Mouse (Mus musculus): ENCODE data around the gene Zfp612. TPM values are rescaled to one million over a fixed set of nuclear protein-coding genes. Genes with fewer than 3 reads are reported as not detected.

Gene Zfp612
- polyA plus RNA-seq, 1 experiment from 2014 or later = 2.4 TPM

DNA sequence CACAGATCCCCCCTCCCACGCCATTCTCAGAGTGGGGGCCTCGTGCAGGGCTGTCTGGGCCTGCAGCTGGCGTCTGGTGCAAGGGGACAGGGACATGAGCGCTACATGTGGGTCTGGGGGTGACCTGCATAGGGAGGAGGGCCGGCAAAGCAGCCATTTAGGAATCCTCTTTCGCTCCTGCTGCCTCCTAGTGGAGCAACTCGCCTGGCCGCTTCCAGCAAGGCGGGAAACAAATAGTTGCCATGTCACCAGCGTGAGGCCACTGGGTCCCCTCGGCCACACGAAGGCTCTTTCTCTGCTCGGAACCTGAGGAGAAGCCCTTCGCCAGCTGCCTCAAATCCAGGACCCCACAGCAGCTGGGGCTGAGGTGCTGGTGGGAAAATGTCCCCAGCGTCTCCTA lies 22.1 kb downstream of the Zfp612 start:
- no peaks in the 10 kb centered on the region for H3K4me1 ChIP-seq (replicated peaks; ENCODE audit: control insufficient read depth, insufficient read depth, low read length)
- no peak for DNase-seq (ENCODE audit: low spot score)
- ATAC-seq (replicated peaks; ENCODE audit: low FRiP score) = no peak

DNA sequence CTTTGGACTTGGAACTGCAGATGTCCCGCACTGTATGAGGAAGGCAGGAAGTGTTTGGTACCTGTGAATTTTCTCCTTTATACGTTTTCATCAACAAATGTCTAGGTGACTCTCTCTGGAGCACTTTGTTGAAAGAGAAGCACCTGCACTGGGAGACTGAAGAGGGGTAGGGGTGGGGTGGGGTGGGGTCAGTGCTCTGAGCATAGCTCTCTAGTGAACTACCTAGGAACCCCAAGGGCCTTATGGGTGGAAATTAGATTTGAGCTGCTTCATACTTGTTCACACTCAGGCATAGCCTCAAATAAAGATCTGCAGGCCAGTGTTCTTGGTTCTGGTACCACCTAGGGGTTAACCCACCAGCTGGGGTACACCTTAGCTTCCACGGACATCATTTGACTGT lies 23.1 kb downstream of the Zfp612 start, which contains the start of gene Gm17720:
Gm17720 (minus strand) TSS at position 101 of the 400 bp plus-strand sequence.
- ATAC-seq (replicated peaks; ENCODE audit: low FRiP score) = no peak
- DNase-seq (ENCODE audit: low spot score) = no peak
- Histone ChIP-seq H3K36me3 (ENCODE audit: control insufficient read depth, insufficient read depth, low read length) (no peaks in the 10 kb centered on the region), H3K4me1 (replicated peaks; ENCODE audit: control insufficient read depth, insufficient read depth, low read length) (no peaks in the 10 kb centered on the region), H3K27ac (ENCODE audit: low read depth, low read length) (no peak within 1 kb of the TSS), H3K4me3 (ENCODE audit: low read depth, low read length) (no peak within 1 kb of the TSS), H3K9me3 (ENCODE audit: control insufficient read depth, low read length) (no peaks in the 10 kb centered on the region), H3K4me2 (no peak within 1 kb of the TSS), H3K9ac (ENCODE audit: low read depth, low read length) (no peak within 1 kb of the TSS), H3K27me3 (replicated peaks; ENCODE audit: control insufficient read depth, insufficient read depth, low read length) (no peaks in the 10 kb centered on the region)
- 76% methylated on average over 3 of the region's 3 CpGs for WGBS

More for the DNA sequence above, 22.1 kb downstream of the Zfp612 start:
- Histone ChIP-seq H3K27ac (ENCODE audit: low read depth, low read length) (no peak overlapping the region), H3K36me3 (ENCODE audit: control insufficient read depth, insufficient read depth, low read length) (no peaks in the 10 kb centered on the region), H3K9ac (ENCODE audit: low read depth, low read length) (no peak overlapping the region), H3K27me3 (replicated peaks; ENCODE audit: control insufficient read depth, insufficient read depth, low read length) (no peaks in the 10 kb centered on the region), H3K9me3 (ENCODE audit: control insufficient read depth, low read length) (no peaks in the 10 kb centered on the region), H3K4me2 (no peak overlapping the region), H3K4me3 (ENCODE audit: low read depth, low read length) (no peak overlapping the region)
- WGBS = 85% methylated on average over 15 of the region's 15 CpGs

DNA sequence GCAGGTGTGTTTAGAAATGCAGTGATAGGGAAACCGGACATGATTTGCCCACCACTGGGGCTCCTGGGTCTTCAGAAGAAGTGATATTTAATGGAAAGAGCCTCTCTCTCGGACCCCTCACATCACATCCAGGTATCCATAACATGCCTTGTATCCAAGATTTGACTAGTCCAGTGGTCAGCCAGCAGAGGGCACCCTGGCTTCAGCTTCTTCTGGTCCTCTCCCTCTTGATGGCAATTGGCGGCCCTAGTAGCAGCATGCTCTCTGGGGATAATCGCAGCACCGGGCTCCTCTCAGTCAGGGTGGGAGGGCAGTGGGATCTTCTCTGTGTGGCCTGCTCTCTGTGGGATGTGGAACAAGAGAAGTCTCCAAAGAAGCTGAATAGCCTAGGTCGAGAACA lies 40.2 kb downstream of the Zfp612 start:
- 37% methylated on average over 6 of the region's 6 CpGs for WGBS
- no peaks in the 10 kb centered on the region for H3K27me3 ChIP-seq (replicated peaks; ENCODE audit: control insufficient read depth, insufficient read depth, low read length)
- H3K27ac ChIP-seq (ENCODE audit: low read depth, low read length) = no peak overlapping the region
- no peak for DNase-seq (ENCODE audit: low spot score)
- H3K36me3 ChIP-seq (ENCODE audit: control insufficient read depth, insufficient read depth, low read length) = no peaks in the 10 kb centered on the region
- no peak overlapping the region for H3K9ac ChIP-seq (ENCODE audit: low read depth, low read length)
- no peaks in the 10 kb centered on the region for H3K4me1 ChIP-seq (replicated peaks; ENCODE audit: control insufficient read depth, insufficient read depth, low read length)
- no peak for ATAC-seq (replicated peaks; ENCODE audit: low FRiP score)
- H3K4me3 ChIP-seq (ENCODE audit: low read depth, low read length) = no peak overlapping the region
- no peaks in the 10 kb centered on the region for H3K9me3 ChIP-seq (ENCODE audit: control insufficient read depth, low read length)
- H3K4me2 ChIP-seq = no peak overlapping the region

DNA sequence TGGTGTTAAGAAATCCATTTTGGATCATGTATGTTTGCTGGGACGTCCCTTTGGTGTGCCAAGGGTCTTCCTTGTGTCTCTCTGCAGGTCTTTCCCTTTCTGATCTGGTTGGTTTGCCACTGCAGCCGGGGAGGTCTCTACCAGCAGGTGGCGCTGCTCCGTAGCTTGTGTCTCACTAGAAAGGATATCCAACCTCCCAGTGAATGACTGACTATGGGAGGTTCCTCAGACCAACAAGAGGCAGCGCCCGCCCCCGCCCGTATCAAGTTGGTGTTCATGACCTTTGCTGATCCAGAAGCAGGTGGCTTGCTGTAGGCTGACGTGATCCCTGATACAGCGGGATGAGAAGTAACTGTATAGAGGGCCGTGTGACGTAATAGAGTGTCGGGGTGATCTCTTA lies 51.0 kb downstream of the Zfp612 start:
- Histone ChIP-seq H3K9ac (ENCODE audit: low read depth, low read length) (no peak overlapping the region), H3K27ac (ENCODE audit: low read depth, low read length) (no peak overlapping the region), H3K9me3 (ENCODE audit: control insufficient read depth, low read length) (no peaks in the 10 kb centered on the region), H3K4me2 (no peak overlapping the region), H3K4me3 (ENCODE audit: low read depth, low read length) (no peak overlapping the region), H3K4me1 (replicated peaks; ENCODE audit: control insufficient read depth, insufficient read depth, low read length) (no peaks in the 10 kb centered on the region), H3K36me3 (ENCODE audit: control insufficient read depth, insufficient read depth, low read length) (no peaks in the 10 kb centered on the region), H3K27me3 (replicated peaks; ENCODE audit: control insufficient read depth, insufficient read depth, low read length) (no peaks in the 10 kb centered on the region)
- ATAC-seq (replicated peaks; ENCODE audit: low FRiP score) = no peak
- WGBS = 24% methylated on average over 13 of the region's 13 CpGs
- peak; percentile 63 for DNase-seq (ENCODE audit: low spot score)

DNA sequence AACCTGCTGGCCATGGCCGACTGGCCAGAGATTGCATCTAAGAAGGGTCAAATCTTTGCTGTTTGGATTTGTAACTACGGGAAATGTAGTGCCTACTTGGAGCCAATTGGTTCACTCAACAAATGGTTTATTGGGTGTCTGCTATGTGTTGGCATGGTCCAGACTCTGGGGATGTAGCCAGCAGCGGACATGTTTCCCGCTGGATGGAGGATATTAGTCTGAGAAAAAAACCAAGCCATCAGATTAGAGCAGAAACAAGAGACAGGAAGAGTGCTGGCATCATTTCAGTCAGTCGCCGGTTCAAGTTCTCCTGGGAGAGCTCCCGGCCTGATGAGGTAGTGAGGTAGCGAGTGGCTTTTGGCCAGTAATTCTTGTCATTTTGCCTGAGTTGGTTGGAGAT lies 54.7 kb downstream of the Zfp612 start:
- H3K36me3 ChIP-seq (ENCODE audit: control insufficient read depth, insufficient read depth, low read length) = no peaks in the 10 kb centered on the region
- H3K27me3 ChIP-seq (replicated peaks; ENCODE audit: control insufficient read depth, insufficient read depth, low read length) = no peaks in the 10 kb centered on the region
- H3K4me3 ChIP-seq (ENCODE audit: low read depth, low read length) = no peak overlapping the region
- H3K9me3 ChIP-seq (ENCODE audit: control insufficient read depth, low read length) = no peaks in the 10 kb centered on the region
- no peak overlapping the region for H3K27ac ChIP-seq (ENCODE audit: low read depth, low read length)
- no peak for ATAC-seq (replicated peaks; ENCODE audit: low FRiP score)
- DNase-seq (ENCODE audit: low spot score) = no peak
- no peak overlapping the region for H3K9ac ChIP-seq (ENCODE audit: low read depth, low read length)
- H3K4me1 ChIP-seq (replicated peaks; ENCODE audit: control insufficient read depth, insufficient read depth, low read length) = no peaks in the 10 kb centered on the region
- 90% methylated on average over 8 of the region's 8 CpGs for WGBS
- H3K4me2 ChIP-seq = no peak overlapping the region

DNA sequence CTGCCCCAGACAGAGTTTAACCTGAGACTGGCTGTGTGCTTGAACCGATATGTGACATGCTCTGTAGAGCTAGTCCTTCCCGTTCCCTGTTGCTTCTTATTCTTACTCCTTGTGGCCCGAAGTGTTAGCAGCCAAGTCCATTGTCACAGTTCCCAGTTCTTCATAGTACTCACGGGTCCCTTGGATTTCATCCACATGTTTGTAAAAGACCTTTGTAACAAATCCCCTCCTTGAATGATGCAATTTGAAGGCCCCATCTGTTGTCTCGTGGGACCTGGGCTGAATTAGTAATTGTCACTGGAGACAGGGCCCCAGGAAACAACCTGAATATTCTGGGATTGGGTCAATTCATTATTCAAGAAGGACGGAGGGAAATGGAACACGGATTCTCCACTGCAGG lies 56.0 kb downstream of the Zfp612 start:
- Histone ChIP-seq H3K9me3 (ENCODE audit: control insufficient read depth, low read length) (no peaks in the 10 kb centered on the region), H3K36me3 (ENCODE audit: control insufficient read depth, insufficient read depth, low read length) (no peaks in the 10 kb centered on the region), H3K27ac (ENCODE audit: low read depth, low read length) (no peak overlapping the region), H3K4me3 (ENCODE audit: low read depth, low read length) (no peak overlapping the region), H3K9ac (ENCODE audit: low read depth, low read length) (no peak overlapping the region), H3K4me2 (no peak overlapping the region), H3K27me3 (replicated peaks; ENCODE audit: control insufficient read depth, insufficient read depth, low read length) (no peaks in the 10 kb centered on the region), H3K4me1 (replicated peaks; ENCODE audit: control insufficient read depth, insufficient read depth, low read length) (no peaks in the 10 kb centered on the region)
- DNase-seq (ENCODE audit: low spot score) (no peak), ATAC-seq (replicated peaks; ENCODE audit: low FRiP score) (no peak)
- WGBS = 76% methylated on average over 7 of the region's 7 CpGs

DNA sequence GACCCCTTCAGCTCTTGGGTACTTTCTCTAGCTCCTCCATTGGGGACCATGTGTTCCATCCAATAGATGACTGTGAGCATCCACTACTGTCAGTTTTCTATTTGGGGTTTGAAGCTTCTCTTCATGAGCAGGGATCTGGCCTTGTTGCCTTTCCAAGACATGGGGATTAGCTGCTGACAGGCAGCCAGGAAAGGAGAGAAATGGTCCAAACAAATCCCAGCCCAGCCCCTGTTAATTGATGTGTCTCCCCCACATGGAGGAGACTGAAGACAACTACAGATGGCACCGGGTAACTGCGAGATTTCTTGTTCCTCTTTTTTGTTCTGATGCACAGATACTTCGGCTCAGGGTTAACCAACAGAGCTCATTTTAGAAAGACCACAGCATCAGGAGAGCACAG lies 60.6 kb downstream of the Zfp612 start:
- Histone ChIP-seq H3K27me3 (replicated peaks; ENCODE audit: control insufficient read depth, insufficient read depth, low read length) (no peaks in the 10 kb centered on the region), H3K4me3 (ENCODE audit: low read depth, low read length) (no peak overlapping the region), H3K9me3 (ENCODE audit: control insufficient read depth, low read length) (no peaks in the 10 kb centered on the region), H3K9ac (ENCODE audit: low read depth, low read length) (no peak overlapping the region), H3K4me2 (no peak overlapping the region), H3K4me1 (replicated peaks; ENCODE audit: control insufficient read depth, insufficient read depth, low read length) (no peaks in the 10 kb centered on the region), H3K27ac (ENCODE audit: low read depth, low read length) (no peak overlapping the region), H3K36me3 (ENCODE audit: control insufficient read depth, insufficient read depth, low read length) (no peaks in the 10 kb centered on the region)
- no peak for ATAC-seq (replicated peaks; ENCODE audit: low FRiP score)
- WGBS = 49% methylated on average over 3 of the region's 3 CpGs
- no peak for DNase-seq (ENCODE audit: low spot score)

DNA sequence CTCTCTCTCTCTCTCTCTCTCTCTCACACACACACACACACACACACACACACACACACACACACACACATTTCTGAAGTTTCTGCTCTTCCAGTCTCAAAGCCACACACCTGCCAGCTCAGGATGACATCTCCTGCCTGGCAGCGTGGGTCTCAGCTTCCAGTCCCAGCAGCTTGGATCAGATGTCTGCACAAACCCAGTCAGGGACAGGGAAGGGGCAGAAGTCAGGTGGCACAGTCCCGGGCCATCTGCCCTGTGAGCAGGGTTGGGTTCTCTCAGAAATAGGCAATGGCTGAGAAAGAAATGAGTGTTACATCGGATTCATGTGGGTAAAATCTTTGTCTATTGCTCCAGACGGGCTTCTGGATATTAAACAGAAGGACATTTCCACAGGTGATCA lies 61.2 kb downstream of the Zfp612 start:
- Histone ChIP-seq H3K9me3 (ENCODE audit: control insufficient read depth, low read length) (no peaks in the 10 kb centered on the region), H3K36me3 (ENCODE audit: control insufficient read depth, insufficient read depth, low read length) (no peaks in the 10 kb centered on the region), H3K9ac (ENCODE audit: low read depth, low read length) (no peak overlapping the region), H3K27me3 (replicated peaks; ENCODE audit: control insufficient read depth, insufficient read depth, low read length) (no peaks in the 10 kb centered on the region), H3K27ac (ENCODE audit: low read depth, low read length) (no peak overlapping the region), H3K4me1 (replicated peaks; ENCODE audit: control insufficient read depth, insufficient read depth, low read length) (no peaks in the 10 kb centered on the region), H3K4me2 (no peak overlapping the region), H3K4me3 (ENCODE audit: low read depth, low read length) (no peak overlapping the region)
- no peak for DNase-seq (ENCODE audit: low spot score)
- 61% methylated on average over 4 of the region's 4 CpGs for WGBS
- ATAC-seq (replicated peaks; ENCODE audit: low FRiP score) = no peak

Data from liver, embryonic 11.5 days (tissue).